Mouse (Mus musculus): ENCODE results near the gene Sec22c. TPM values are rescaled to one million over a fixed set of nuclear protein-coding genes. Genes with fewer than 3 reads are reported as not detected.

The Sec22c gene
- polyA plus RNA-seq, 1 experiment from 2014 or later, result 5.1 TPM

GRCm38 (mm10) chr9:121641235-121641915 is 63.9 kb downstream of the Sec22c start:
- Histone ChIP-seq H3K27ac (no peak overlapping the region), H3K9ac (no peak overlapping the region), H3K36me3 (no peaks in the 10 kb centered on the region), H3K4me2 (peak overlapping the region; percentile 70), H3K9me3 (replicated peaks) (no peaks in the 10 kb centered on the region), H3K4me3 (peak overlapping the region; percentile 43), H3K27me3 (replicated peaks) (peaks cover 77% of the 10 kb centered on the region), H3K4me1 (peaks cover 18% of the 10 kb centered on the region)
- WGBS (ENCODE audit: insufficient replicate concordance), result 11% methylated on average over 27 of the region's 27 CpGs
- no peak for ATAC-seq

GRCm38 (mm10) chr9:121639790-121640189 is 65.5 kb downstream of the Sec22c start:
- Histone ChIP-seq H3K9ac (no peak overlapping the region), H3K4me3 (no peak overlapping the region), H3K4me2 (no peak overlapping the region), H3K9me3 (replicated peaks) (no peaks in the 10 kb centered on the region), H3K4me1 (peaks cover 18% of the 10 kb centered on the region), H3K27me3 (replicated peaks) (peaks cover 75% of the 10 kb centered on the region), H3K27ac (no peak overlapping the region), H3K36me3 (no peaks in the 10 kb centered on the region)
- WGBS (ENCODE audit: insufficient replicate concordance), result 49% methylated on average over 16 of the region's 16 CpGs
- ATAC-seq, result no peak

DNA sequence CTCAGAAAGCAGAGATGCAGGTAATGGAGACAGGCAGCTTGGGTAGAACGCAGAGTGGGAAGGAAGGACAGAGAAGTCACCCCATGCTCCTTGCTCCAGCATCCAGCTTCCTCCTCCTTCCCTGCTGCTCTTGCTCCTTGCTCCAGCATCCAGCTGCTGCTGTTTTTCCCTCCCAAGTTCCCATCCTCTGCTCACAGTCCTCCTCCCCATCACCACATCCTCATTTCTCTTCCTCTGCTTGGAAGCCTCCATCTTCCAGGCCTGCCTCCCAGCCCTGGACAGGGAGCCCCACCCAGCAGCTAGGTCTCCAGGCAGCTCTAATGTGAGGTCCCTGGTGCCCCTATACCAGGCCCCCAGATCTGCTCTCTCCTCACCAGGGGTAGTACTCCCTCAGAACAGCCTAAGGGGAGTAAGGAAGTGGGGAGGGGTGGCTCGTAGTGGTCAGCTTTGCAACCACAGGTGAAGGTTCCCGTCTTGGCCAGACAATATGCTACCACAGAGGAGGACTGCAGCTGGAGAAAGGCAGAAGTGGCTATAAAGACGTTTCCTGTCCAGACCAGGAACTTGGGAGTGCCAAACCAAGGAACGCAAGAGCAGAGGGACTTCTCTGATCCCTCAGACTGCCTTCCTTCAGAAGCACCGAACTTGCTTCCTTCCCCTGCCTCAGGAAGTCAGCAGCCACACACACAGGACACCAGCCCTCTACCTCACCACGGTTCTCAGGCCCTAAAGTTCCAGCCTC is 69.3 kb downstream of the Sec22c start:
- Histone ChIP-seq H3K36me3 (no peaks in the 10 kb centered on the region), H3K4me3 (no peak overlapping the region), H3K9ac (no peak overlapping the region), H3K4me2 (no peak overlapping the region), H3K4me1 (no peaks in the 10 kb centered on the region), H3K9me3 (replicated peaks) (no peaks in the 10 kb centered on the region), H3K27me3 (replicated peaks) (peaks cover 44% of the 10 kb centered on the region), H3K27ac (no peak overlapping the region)
- WGBS (ENCODE audit: insufficient replicate concordance), result 15% methylated on average over 7 of the region's 7 CpGs
- no peak for ATAC-seq

GRCm38 (mm10) chr9:121633306-121633705 is 72.0 kb downstream of the Sec22c start:
- 60% methylated on average over 6 of the region's 6 CpGs for WGBS (ENCODE audit: insufficient replicate concordance)
- ATAC-seq, result no peak

DNA sequence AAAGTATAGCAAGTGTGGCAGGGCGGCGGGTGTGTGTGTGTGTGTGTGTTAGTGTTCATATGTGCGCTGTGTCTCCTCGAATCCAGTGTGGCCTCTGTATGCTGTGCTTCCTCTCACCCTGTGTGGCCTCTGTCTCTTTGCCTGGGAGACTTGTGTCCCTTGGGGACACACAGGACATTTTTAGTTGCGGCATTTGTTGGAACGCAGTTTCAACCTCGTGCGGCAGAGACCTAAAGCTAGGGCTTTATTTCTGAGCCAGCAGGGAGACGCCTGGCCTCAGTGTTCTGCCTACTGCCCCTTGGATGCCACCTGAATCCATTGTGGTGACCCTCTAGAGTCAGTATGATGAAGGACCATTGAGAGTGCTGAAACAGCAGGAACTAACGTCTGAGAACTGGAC is 72.4 kb downstream of the Sec22c start:
- Histone ChIP-seq H3K9me3 (replicated peaks) (no peaks in the 10 kb centered on the region), H3K4me1 (no peaks in the 10 kb centered on the region), H3K27ac (no peak overlapping the region), H3K27me3 (replicated peaks) (peaks cover 25% of the 10 kb centered on the region; the same call in 1 of the 2 replicates), H3K36me3 (no peaks in the 10 kb centered on the region), H3K4me3 (no peak overlapping the region), H3K4me2 (no peak overlapping the region), H3K9ac (no peak overlapping the region)
- ATAC-seq, result no peak
- WGBS (ENCODE audit: insufficient replicate concordance), result 70% methylated on average over 10 of the region's 10 CpGs

More at GRCm38 (mm10) chr9:121633306-121633705, 72.0 kb downstream of the Sec22c start:
- no peaks in the 10 kb centered on the region for H3K4me1 ChIP-seq
- H3K9ac ChIP-seq, result no peak overlapping the region
- H3K4me3 ChIP-seq, result no peak overlapping the region
- H3K27me3 ChIP-seq (replicated peaks), result peaks cover 25% of the 10 kb centered on the region; the same call in 1 of the 2 replicates
- no peak overlapping the region for H3K27ac ChIP-seq
- H3K4me2 ChIP-seq, result no peak overlapping the region
- H3K9me3 ChIP-seq (replicated peaks), result no peaks in the 10 kb centered on the region
- H3K36me3 ChIP-seq, result no peaks in the 10 kb centered on the region

- H3K4me1 ChIP-seq, result no peaks in the 10 kb centered on the region
- H3K4me2 ChIP-seq, result no peak overlapping the region
- no peak overlapping the region for H3K9ac ChIP-seq
- no peaks in the 10 kb centered on the region for H3K36me3 ChIP-seq
- 18% methylated on average over 4 of the region's 4 CpGs for WGBS (ENCODE audit: insufficient replicate concordance)
- H3K27me3 ChIP-seq (replicated peaks), result peaks cover 22% of the 10 kb centered on the region; the same call in 1 of the 2 replicates
- no peak overlapping the region for H3K27ac ChIP-seq
- no peaks in the 10 kb centered on the region for H3K9me3 ChIP-seq (replicated peaks)
- no peak overlapping the region for H3K4me3 ChIP-seq
- ATAC-seq, result no peak
Measured at GRCm38 (mm10) chr9:121631946-121632345, 73.3 kb downstream of the Sec22c start.

- Histone ChIP-seq H3K9me3 (replicated peaks) (no peaks in the 10 kb centered on the region), H3K4me3 (no peak overlapping the region), H3K27me3 (replicated peaks) (peaks cover 15% of the 10 kb centered on the region; the same call in 1 of the 2 replicates), H3K4me2 (no peak overlapping the region), H3K4me1 (no peaks in the 10 kb centered on the region), H3K36me3 (no peaks in the 10 kb centered on the region), H3K27ac (no peak overlapping the region), H3K9ac (no peak overlapping the region)
- 36% methylated on average over 1 of the region's 1 CpGs for WGBS (ENCODE audit: insufficient replicate concordance)
- ATAC-seq, result no peak
Measured at GRCm38 (mm10) chr9:121630627-121631026, 74.7 kb downstream of the Sec22c start.

Other genes starting within 250 kb of the Sec22c start
- gene Cck, start 209.8 kb downstream of the Sec22c start, polyA plus RNA-seq (2016; fragmentation: Nextera tagmentation; extraction: Ambion mirVana), result 1.2 and 1.5 TPM in 2 replicates
- 0.23 and 0.29 TPM in 2 replicates for gene Lyzl4, start 63.4 kb downstream of the Sec22c start, polyA plus RNA-seq (2016; fragmentation: Nextera tagmentation; extraction: Ambion mirVana)
- gene Vipr1, start 62.8 kb downstream of the Sec22c start, polyA plus RNA-seq (2016; fragmentation: Nextera tagmentation; extraction: Ambion mirVana), result 0.14 and 0.23 TPM in 2 replicates
- gene Ss18l2, start 4.8 kb upstream of the Sec22c start, polyA plus RNA-seq (2016; fragmentation: Nextera tagmentation; extraction: Ambion mirVana), result 77.5 and 89.3 TPM in 2 replicates
- 34.0 and 38.9 TPM in 2 replicates for gene Nktr, start 13.7 kb upstream of the Sec22c start, polyA plus RNA-seq (2016; fragmentation: Nextera tagmentation; extraction: Ambion mirVana)
- gene Zfp651, start 53.8 kb upstream of the Sec22c start, polyA plus RNA-seq (2016; fragmentation: Nextera tagmentation; extraction: Ambion mirVana), result 1.9 and 2.6 TPM in 2 replicates
- gene Klhl40, start 72.1 kb upstream of the Sec22c start, polyA plus RNA-seq (2016; fragmentation: Nextera tagmentation; extraction: Ambion mirVana), result 0.06 and 0.26 TPM in 2 replicates
- not detected in 2 replicates for gene Hhatl, start 87.0 kb upstream of the Sec22c start, polyA plus RNA-seq (2016; fragmentation: Nextera tagmentation; extraction: Ambion mirVana)
- gene Ccdc13, start 134.0 kb upstream of the Sec22c start, polyA plus RNA-seq (2016; fragmentation: Nextera tagmentation; extraction: Ambion mirVana), result not detected in 2 replicates
- gene Higd1a, start 152.9 kb upstream of the Sec22c start, polyA plus RNA-seq (2016; fragmentation: Nextera tagmentation; extraction: Ambion mirVana), result 135 and 145 TPM in 2 replicates
- 0.16 and 0.19 TPM in 2 replicates for gene Ackr2, start 192.9 kb upstream of the Sec22c start, polyA plus RNA-seq (2016; fragmentation: Nextera tagmentation; extraction: Ambion mirVana)
- gene Cyp8b1, start 210.8 kb upstream of the Sec22c start, polyA plus RNA-seq (2016; fragmentation: Nextera tagmentation; extraction: Ambion mirVana), result 0.22 and 0.27 TPM in 2 replicates
- gene Fam198a, start 245.5 kb upstream of the Sec22c start, polyA plus RNA-seq (2016; fragmentation: Nextera tagmentation; extraction: Ambion mirVana), result 0.20 and 0.44 TPM in 2 replicates